Mouse (Mus musculus): ENCODE data around the gene Gnai2.

The Gnai2 gene

DNA sequence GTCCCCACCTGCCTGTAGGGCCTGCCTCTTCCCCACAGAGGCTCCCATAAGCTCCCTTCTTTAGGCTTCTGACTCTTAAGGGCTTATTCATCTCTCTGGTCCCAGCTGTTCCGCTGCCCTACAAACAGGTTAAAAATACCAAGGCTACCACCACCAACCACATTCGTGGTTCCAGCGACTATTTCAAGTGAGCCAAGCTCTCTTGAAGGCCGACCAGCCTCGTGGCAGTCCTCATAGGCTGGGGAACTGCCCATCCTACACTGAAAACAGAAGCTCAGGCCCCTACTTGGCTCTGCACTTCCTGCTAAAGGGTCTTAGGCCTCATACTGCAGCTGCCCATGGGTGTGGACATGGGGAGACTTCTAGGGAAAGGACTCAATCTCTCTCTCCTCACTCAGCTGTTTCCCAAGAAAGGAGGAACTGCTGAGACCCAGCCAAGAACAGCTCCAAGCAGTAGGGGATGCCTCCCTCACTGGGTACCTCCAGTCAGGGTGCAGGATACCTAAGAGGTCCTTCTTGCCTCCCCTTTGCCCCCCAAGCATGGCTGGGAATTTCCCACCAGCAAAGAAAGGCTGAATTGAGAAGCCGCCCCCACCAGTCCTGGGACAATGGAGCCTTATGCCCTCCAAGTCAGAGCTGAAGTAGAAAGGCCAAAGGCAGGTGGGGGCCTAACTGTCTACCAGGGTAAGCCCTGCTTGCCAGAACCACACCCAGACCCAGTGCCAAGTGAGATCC lies 23.5 kb downstream of the Gnai2 start:
- peak; percentile 25 for DNase-seq (ENCODE audit: low read depth)

DNA sequence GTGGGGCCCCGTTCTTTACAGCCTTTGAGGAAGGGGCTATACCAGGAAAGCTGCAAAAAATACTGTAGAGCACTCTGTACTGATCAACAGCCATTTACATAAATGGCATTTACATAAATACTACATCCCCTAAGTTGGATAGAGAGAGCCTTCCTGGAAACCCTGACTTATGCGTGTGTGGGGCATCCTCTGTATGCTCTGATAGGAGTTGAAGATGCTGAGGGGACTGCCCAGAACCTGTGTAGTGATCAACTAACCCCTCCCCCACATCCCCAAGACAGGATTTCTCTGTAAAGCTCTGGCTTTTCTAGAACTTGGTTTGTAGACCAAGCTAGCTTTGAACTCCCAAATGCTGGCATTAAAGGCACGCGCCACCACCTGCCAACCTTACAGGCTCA lies 25.7 kb downstream of the Gnai2 start:
- DNase-seq (ENCODE audit: low read depth) = peak; percentile 34

GRCm38 (mm10) chr9:107608741-107609432 lies 26.3 kb downstream of the Gnai2 start, which contains the start of gene Sema3b:
TSS of gene Sema3b (minus strand) at chr9:107609229.
- no peak for DNase-seq (ENCODE audit: low read depth)

GRCm38 (mm10) chr9:107607653-107608245 lies 27.4 kb downstream of the Gnai2 start:
- DNase-seq (ENCODE audit: low read depth) = no peak

DNA sequence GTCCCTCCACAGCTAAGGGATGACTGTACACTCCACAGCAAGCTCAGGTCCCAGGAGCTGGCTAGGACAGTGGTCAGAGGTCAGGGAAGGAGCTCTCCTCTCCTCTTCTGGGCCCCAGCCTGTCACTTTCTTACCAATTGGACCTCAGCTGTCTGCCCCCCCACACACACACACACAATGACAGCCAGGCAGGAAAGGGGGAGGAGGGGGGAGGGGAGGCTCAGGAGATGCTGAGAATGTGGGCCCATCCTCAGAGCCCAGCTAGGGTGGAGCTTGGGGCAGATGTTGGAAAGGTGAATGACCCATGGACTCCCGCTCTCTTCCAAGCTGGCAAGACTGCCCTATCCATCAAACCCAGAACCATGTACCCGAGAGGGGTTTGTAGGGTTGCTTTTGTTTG lies 28.1 kb downstream of the Gnai2 start:
- DNase-seq (ENCODE audit: low read depth) = no peak

DNA sequence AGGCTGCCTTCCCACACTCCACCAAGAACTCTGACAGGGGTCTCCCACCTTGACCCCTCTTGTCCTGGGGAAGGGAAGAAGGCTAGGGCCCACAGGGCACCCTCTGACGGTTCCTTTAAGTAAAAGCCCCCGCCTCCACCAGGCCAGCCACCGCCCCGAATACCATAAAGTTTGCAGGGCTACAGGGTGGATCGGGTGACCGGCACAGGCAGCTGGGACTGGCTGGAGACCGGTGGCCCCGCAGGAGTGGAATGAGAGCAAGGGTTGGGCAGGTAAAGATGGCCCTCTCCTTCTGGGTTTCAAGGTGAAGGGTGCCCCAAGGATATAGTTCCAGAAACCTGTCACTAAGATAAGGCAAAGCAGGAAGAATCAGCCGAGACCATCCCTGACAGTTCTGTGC lies 28.6 kb downstream of the Gnai2 start:
- no peak for DNase-seq (ENCODE audit: low read depth)

DNA sequence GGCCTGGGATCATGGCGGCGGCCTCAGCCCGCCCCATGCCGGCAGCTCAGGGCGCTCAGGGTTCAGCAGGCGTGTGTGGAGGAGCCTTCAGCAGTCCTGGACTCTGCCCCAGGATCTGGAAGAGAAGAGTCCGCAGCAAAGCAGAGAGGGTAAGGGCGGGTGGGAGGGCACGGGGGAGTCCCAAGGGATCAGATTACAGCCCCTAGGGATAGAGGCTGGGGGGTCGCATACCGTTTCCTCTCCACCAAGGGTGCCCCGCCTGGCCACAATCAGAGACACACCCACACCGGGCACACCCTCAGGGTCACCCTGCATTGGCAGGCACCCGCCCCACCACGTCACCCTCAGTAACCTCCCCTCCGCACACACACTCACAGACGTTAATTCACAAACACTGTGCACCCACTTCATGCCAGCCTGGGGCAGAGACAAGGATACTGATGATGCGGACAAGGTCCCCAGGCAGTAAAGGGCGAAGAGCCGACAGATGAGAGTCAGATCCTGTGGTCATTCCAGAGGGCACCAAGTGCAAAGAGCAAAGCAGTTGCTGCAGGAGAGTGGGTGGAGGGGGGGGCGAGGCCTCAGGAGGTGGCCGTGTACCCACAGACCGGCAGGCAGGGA lies 30.0 kb downstream of the Gnai2 start:
- DNase-seq (ENCODE audit: low read depth) = no peak

DNA sequence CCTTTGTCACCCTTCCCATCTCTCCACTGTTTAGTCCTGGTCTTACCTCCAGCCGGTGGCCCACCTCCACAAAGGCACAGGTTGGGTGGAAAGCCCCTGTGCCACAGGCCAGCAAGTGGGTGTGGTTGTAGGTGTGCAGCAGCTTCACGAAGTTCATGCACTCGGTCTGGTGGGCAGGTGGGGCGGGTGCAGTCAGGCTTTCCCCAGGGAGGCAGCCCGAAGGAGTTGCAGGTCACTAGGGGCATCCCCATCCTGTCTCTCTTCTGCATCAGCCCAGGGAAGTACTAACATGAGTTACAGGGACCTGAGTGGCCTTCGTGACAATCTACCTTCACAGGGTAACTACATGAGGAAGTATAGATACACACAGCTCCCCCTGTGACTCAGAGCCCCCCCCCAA lies 31.9 kb downstream of the Gnai2 start:
- no peak for DNase-seq (ENCODE audit: low read depth)

GRCm38 (mm10) chr9:107602068-107602648 lies 33.0 kb downstream of the Gnai2 start:
- DNase-seq (ENCODE audit: low read depth) = peak; percentile 93

DNA sequence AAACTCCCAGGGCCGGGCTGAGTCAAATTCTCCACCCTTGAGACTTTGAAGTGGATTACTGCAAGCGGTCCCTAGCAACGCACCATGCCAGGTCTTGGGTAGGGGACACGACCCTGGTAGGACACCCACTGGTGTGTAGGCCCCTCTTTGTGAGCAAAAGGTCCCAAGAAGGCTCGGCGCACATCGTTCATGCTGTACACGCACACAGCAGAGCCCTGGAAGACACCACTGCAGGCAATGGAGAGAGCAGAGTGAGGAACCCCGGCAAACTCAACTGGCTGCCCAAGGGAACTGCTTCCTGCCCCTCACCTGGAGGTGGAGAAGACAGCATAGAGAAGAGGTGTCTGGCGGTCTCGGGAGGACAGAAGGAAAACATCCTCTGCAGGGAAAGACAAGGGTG lies 33.9 kb downstream of the Gnai2 start:
- no peak for DNase-seq (ENCODE audit: low read depth)

DNA sequence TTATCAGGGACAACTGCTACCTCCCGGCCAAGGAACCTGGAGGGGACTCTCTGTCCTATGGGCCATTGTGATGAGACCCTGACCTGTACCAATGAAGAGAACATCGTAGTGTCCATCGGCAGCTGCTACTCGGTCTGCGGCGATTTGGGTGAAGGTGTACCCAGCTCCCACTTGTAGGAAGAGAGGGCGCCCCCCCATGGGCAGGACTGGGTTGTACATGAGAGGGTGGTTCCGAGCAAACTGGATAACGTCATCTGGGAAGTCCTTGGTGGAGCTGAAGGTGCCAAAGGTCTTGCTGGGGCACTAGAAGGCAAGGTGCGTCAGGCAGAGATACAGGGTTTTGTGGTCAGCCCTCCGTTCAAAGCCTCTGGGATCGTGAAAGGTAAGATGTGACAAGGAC lies 34.4 kb downstream of the Gnai2 start:
- DNase-seq (ENCODE audit: low read depth) = no peak

DNA sequence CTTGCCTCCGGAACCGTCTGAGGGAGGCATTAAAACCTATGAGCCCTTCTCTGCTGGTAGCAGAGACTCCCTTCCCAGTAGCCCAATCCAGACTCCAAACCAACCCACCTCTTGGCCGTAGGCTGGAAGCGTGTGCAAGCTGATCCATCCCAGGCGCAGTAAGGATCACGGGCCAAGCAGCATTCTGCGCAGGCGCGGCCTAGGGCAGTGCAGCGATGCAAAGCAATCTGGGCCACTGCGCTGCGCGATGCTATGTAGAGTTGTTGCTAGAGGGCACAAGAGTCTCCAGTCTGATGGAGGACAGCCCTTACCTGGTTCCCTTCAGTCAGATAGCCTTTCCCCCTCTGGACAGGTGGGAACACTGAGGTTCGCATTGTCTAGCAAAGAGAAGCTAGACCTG lies 35.3 kb downstream of the Gnai2 start:
- no peak for DNase-seq (ENCODE audit: low read depth)

GRCm38 (mm10) chr9:107599433-107599832 lies 35.7 kb downstream of the Gnai2 start:
- no peak for DNase-seq (ENCODE audit: low read depth)

DNA sequence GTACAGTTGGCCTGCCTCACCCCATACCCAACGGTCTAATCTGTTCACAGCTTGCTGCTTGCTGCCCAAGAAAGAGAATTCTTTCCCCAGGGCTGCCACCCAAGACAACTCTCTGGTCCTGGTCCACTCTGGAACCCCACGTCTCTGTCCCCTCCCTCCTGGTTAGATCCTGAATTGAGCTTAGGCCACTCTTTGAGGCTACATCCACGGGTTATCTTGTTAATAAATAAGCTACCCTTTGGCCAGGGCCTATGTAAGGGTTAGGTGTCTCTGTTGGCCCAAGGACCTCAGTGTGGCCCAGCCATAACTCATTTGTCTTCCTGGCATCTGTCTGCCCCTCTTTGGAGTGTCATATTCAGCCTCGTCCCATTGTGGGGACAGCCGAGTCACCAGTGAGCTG lies 36.8 kb downstream of the Gnai2 start:
- DNase-seq (ENCODE audit: low read depth) = no peak

GRCm38 (mm10) chr9:107596619-107597569 lies 38.3 kb downstream of the Gnai2 start:
- no peak for DNase-seq (ENCODE audit: low read depth)

DNA sequence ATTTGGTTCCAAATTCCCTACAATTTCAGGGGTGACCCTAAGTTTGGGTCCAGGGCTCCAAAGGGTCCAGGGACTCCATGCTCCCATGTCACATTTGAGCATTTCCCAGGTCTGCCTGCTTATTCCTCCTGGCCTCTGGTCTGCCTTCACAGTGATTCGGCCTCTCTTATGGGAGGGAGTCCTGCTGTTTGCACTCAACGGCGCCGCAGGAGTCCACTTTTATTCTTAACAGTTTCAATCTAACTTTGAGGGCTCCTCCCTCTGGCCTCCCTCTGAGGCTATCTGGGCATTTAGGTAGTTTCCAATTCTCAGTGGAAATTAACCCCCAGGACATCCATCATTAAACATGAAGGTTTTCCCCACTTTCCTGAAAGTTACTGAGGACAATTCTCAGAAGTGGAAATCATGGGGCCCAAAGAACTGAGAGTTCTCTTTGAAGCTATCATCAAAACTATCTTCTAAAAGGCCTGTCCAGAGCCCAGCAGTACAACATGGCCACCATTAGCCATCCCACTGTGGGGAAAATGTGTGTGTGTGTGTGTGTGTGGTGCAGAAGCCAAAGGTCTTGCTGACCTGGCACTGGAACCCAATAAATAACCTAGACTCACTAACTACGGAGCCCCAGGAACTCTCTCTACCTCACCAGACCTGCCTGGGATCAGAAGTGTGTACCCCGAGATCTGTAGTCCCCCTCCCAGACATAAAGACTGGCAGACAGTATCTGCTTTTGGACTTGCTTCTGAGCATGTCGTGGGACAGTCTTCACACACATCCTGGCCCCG lies 40.7 kb downstream of the Gnai2 start:
- no peak for DNase-seq (ENCODE audit: low read depth)

DNA sequence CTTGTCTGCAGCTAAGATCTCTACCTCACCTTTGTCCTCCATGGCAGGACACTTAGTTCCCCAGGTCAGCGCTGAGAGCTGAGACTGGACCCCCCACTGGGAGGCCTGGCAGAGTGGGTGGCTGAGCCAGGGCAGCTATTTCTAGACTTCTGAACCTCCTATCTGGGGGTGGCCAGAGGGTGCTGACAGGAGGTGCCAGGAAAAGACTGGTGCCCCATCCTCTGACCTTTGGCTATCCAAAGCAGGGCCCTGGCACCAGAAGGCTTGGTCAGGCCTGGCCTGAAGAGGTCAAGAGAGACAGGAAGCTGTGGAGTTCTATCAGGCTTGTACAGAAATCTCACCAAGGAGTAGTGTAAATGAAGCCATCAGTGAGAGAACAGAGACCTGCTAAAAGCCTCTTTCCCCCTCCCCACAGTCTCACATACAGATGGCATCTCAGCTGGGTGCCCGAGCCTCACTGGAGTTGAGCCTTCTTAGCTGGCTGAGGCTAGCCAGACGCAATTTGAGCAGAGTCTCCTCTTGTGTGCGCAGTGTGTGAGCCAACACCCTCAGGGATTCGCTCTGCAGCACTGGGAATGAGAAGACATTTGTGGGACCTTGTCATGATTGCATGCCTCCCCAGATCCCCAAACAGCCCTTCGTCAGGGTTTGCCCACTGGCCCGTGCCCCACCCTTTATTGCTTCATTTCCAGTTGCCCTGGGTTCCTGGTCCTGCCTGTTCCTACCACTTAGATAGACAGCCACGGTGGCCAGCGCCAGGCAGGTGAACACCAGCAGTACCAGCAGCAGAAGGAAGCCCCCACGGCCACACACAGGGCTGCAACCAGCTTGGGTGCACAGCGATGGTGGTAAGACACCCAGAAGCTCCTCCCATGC lies 41.8 kb downstream of the Gnai2 start:
- no peak for DNase-seq (ENCODE audit: low read depth)

DNA sequence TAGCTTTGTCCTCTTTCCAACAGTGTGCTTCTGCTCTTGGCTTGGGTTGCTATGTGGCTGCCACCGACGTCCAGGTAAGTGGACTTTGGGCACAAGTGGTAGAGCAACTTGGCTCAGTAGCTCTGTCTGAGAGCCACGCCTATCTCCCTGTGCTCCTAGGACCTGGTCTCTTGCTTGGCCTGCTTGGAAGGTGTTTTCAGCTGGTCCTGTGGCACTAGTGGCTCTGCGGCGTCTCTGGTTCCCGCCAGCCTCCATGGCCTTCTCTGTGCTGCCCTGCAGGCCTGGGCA lies 44.5 kb downstream of the Gnai2 start:
- no peak for DNase-seq (ENCODE audit: low read depth)

- no peak for DNase-seq (ENCODE audit: low read depth)
These were observed 45.0 kb downstream of the Gnai2 start for GRCm38 (mm10) chr9:107590058-107590772.
